Mouse (Mus musculus): ENCODE data around the gene Cyp26a1. TPM values are rescaled to one million over a fixed set of nuclear protein-coding genes. Genes with fewer than 3 reads are reported as not detected.

The Cyp26a1 gene
- polyA plus RNA-seq, 1 experiment from 2014 or later, result 1.7 TPM

DNA sequence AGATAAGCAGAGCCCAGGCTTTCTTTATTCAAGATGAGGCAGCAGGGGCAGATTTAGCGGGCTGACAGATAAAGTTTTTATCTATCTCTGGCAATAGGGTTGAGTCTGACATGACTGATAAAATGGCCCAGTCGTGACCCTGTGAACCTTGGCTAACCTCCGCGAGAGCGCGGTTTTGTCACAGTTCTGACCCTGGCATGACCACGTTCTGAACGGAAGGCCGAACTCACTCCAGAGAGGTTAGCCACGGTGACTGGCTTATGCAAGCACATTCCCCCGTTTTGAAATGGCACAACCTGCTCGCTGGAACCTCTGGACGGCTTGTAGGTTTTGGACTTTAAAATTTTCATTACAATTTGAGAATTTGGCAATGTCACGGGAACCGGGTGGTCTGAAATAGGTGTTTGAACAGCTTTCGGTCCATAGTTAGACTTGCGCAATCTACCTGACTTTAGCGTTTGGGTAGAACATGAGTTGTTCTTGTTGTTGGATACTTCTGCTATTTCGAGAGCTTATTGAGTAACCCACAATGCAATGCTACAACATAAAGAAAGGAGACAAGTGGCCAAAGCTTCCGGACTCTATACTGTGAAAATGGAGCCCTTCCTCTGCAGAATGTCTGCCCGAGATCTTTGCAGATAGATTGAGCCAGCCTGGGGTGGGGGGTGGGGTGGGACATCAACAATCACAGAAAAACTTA, 4.9 kb downstream of the Cyp26a1 start:
- ATAC-seq, result no peak
- Histone ChIP-seq H3K27me3 (replicated peaks) (peaks cover 54% of the 10 kb centered on the region), H3K9me3 (no peaks in the 10 kb centered on the region), H3K27ac (no peak overlapping the region), H3K36me3 (no peaks in the 10 kb centered on the region), H3K4me3 (replicated peaks) (no peak overlapping the region), H3K4me2 (replicated peaks) (no peak overlapping the region), H3K4me1 (replicated peaks) (peaks cover 16% of the 10 kb centered on the region), H3K9ac (no peak overlapping the region)
- WGBS, result 59% methylated on average over 21 of the region's 21 CpGs

DNA sequence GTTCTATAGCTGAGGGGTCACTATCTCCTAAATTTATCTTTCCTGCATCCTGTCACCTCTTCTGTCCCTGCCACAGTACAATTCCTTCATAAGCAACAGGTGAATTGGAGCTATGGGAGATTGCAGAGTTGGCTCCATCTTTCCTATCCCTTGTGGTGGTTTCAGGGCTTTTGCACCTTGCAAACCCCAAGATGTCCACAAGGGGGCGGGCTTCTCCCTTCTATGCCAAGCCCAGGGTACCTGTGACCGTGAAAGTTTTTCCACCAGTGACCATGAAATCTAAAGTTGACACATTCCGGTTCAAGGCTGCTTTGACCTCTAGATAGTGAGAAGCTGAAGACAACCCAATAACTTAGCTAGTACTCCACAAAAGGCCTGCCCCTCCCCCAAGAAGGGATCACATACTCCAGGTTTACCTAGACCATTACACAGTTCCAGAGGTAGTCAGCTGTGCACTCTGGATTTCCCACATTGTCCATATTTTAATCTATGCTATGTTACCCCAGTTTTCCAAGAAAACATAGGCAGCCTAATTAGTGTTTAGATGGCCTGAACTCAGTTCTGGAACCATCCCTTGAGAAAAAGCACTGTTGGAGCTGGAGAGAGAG, 6.4 kb downstream of the Cyp26a1 start:
- H3K4me3 ChIP-seq (replicated peaks), result no peak overlapping the region
- peaks cover 2% of the 10 kb centered on the region; the same call in 1 of the 2 replicates for H3K4me1 ChIP-seq (replicated peaks)
- H3K9me3 ChIP-seq, result no peaks in the 10 kb centered on the region
- no peak overlapping the region for H3K4me2 ChIP-seq (replicated peaks)
- 6% methylated on average over 3 of the region's 3 CpGs for WGBS
- H3K36me3 ChIP-seq, result no peaks in the 10 kb centered on the region
- ATAC-seq, result no peak
- peaks cover 39% of the 10 kb centered on the region for H3K27me3 ChIP-seq (replicated peaks)
- H3K9ac ChIP-seq, result no peak overlapping the region
- H3K27ac ChIP-seq, result no peak overlapping the region

DNA sequence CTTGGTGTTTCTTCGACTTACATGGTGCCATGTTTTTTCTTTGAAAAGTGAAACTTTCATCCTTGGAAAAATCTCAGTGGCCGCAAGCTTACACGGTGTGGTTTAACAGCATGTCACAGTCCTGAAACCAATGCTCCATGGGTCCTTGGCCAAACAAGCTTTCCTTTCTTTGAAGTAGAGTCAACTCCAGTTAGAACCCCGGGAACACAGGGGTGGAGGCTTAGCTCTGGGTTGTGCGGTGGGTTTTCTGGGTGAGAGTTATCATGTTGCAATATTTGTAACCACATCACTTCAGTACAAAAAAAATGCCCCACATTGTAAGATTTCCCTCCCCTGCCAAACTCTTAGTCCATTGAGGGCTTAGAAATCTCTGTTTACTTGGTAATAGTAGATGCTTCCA, 8.1 kb downstream of the Cyp26a1 start:
- no peak overlapping the region for H3K27ac ChIP-seq
- no peak overlapping the region for H3K9ac ChIP-seq
- peaks cover 22% of the 10 kb centered on the region for H3K27me3 ChIP-seq (replicated peaks)
- WGBS, result 86% methylated on average over 5 of the region's 5 CpGs
- no peaks in the 10 kb centered on the region for H3K36me3 ChIP-seq
- H3K4me3 ChIP-seq (replicated peaks), result no peak overlapping the region
- H3K4me1 ChIP-seq (replicated peaks), result no peaks in the 10 kb centered on the region
- no peak overlapping the region for H3K4me2 ChIP-seq (replicated peaks)
- ATAC-seq, result no peak
- no peaks in the 10 kb centered on the region for H3K9me3 ChIP-seq

DNA sequence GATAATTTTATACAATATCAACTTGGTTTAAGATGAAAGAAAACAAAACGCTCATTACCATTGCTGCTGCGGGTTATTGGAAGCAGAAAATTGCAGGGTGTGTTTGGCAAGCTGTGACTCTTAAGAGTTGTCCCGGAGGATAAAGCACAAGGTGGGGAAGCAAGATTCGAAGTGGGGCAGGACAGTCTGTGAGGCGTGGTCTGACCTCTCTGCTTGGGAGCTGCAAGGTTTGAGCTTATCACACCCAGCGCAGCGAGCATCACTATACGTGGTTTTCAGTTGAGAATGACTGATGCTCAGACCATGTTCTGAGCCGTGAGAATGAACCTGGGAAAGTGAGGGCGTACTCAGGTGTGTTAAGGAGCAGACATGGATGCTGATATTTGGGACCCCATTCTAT, 17.1 kb downstream of the Cyp26a1 start:
- Histone ChIP-seq H3K27me3 (replicated peaks) (no peaks in the 10 kb centered on the region), H3K4me3 (replicated peaks) (no peak overlapping the region), H3K9ac (no peak overlapping the region), H3K4me2 (replicated peaks) (no peak overlapping the region), H3K27ac (no peak overlapping the region), H3K9me3 (no peaks in the 10 kb centered on the region), H3K36me3 (no peaks in the 10 kb centered on the region), H3K4me1 (replicated peaks) (no peaks in the 10 kb centered on the region)
- 69% methylated on average over 10 of the region's 10 CpGs for WGBS
- ATAC-seq, result no peak

DNA sequence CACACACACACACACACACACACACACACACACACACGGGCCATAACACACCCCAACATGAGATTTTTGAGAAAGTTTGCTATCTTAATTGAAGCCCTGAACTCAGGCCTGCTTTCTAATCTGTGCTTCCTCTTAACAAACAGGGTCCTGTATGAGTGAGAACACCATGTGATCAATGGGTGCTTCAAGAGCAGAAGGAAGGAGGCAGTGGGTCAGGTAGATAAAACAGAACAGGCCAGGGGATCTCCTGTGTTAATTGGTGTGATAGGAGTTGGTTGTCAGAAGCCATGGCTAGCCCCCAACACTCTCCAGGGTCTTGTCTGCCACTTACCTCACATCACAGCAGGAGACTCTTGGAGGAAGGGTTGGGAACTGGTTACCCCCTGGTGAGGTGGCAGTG, 18.4 kb downstream of the Cyp26a1 start:
- no peak overlapping the region for H3K4me3 ChIP-seq (replicated peaks)
- no peak overlapping the region for H3K27ac ChIP-seq
- ATAC-seq, result no peak
- WGBS, result 71% methylated on average over 1 of the region's 1 CpGs
- H3K4me1 ChIP-seq (replicated peaks), result no peaks in the 10 kb centered on the region
- no peak overlapping the region for H3K4me2 ChIP-seq (replicated peaks)
- H3K36me3 ChIP-seq, result no peaks in the 10 kb centered on the region
- no peaks in the 10 kb centered on the region for H3K9me3 ChIP-seq
- H3K9ac ChIP-seq, result no peak overlapping the region
- no peaks in the 10 kb centered on the region for H3K27me3 ChIP-seq (replicated peaks)

DNA sequence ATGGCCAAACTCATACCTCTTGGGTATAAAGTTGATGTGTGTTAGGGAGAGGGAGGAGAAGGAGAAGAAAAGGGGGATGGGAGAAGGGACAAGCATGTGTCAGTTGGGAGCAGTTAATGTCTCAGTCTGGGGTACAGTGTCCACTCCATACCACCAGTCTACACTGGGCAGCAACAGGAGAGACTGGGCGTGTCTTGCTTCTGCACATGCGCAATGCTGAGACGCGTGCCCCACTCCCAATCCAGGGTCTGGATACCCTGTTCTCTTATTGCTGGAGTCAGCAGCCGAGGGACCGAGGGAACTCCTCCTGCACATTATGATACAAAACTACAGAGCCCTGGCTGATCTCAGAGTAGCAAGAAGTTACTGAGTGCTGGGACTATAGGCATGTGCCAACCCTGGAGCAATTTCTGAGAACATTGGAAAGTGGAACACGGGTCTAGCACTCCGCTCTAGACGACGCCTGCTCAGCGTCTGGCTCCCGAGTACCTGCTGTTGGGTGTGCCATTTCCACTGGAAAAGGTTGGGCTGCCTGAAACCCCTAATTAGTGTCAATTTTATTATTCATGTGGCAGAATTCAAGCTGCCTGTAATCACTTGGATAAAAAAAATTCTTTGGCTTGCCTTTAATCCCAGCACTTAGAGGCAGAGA, 19.1 kb downstream of the Cyp26a1 start:
- H3K9me3 ChIP-seq, result no peaks in the 10 kb centered on the region
- no peak overlapping the region for H3K9ac ChIP-seq
- H3K36me3 ChIP-seq, result no peaks in the 10 kb centered on the region
- no peak overlapping the region for H3K4me2 ChIP-seq (replicated peaks)
- no peak overlapping the region for H3K27ac ChIP-seq
- H3K4me1 ChIP-seq (replicated peaks), result no peaks in the 10 kb centered on the region
- H3K27me3 ChIP-seq (replicated peaks), result no peaks in the 10 kb centered on the region
- no peak overlapping the region for H3K4me3 ChIP-seq (replicated peaks)
- ATAC-seq, result no peak
- whole genome bisulfite sequencing, result 76% methylated on average over 12 of the region's 12 CpGs

DNA sequence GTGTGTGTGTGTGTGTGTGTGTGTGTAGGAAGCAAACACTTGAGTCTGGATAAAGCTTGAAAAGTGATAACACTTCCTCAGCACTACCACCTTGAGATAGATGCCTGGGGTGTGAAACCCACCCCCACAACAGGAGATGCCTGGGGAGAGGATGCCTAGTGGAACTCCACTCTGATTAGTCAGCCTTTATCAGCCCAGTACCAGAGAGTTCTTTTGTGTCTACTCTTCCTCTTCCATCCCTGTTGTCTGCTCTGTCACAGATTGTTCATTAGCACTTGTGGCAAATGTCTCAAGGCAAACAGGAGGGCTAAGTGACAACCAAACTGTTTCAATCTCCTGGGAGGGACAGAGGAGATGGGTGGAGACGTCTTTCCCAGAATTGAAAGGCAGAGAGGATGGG, 21.6 kb downstream of the Cyp26a1 start:
- H3K4me1 ChIP-seq (replicated peaks), result no peaks in the 10 kb centered on the region
- H3K4me3 ChIP-seq (replicated peaks), result no peak overlapping the region
- no peak overlapping the region for H3K27ac ChIP-seq
- no peaks in the 10 kb centered on the region for H3K36me3 ChIP-seq
- H3K27me3 ChIP-seq (replicated peaks), result no peaks in the 10 kb centered on the region
- no peak overlapping the region for H3K9ac ChIP-seq
- H3K4me2 ChIP-seq (replicated peaks), result no peak overlapping the region
- no peaks in the 10 kb centered on the region for H3K9me3 ChIP-seq
- 29% methylated on average over 1 of the region's 1 CpGs for WGBS
- ATAC-seq, result no peak

DNA sequence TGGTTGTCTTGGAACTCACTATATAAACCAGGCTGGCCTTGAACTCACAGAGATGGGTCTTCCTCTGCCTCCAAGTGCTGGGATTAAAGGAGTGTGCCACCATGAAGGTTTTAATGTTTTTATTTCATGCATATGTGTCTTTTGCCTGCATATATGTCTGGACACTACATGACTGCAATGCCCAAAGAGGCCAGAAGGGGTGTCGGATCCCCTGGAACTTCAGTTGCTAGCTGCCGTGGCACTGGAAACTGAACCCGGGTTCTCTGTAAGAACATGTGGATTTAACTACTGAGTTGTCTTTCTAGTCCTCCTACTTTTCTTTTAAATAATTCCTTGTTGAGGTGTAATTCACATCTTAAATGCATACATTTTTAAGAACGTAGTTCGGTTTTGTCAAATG, 27.0 kb downstream of the Cyp26a1 start:
- Histone ChIP-seq H3K9ac (no peak overlapping the region), H3K4me3 (replicated peaks) (no peak overlapping the region), H3K4me1 (replicated peaks) (no peaks in the 10 kb centered on the region), H3K9me3 (no peaks in the 10 kb centered on the region), H3K27me3 (replicated peaks) (no peaks in the 10 kb centered on the region), H3K4me2 (replicated peaks) (no peak overlapping the region), H3K27ac (no peak overlapping the region), H3K36me3 (no peaks in the 10 kb centered on the region)
- no peak for ATAC-seq
- 93% methylated on average over 5 of the region's 5 CpGs for WGBS

DNA sequence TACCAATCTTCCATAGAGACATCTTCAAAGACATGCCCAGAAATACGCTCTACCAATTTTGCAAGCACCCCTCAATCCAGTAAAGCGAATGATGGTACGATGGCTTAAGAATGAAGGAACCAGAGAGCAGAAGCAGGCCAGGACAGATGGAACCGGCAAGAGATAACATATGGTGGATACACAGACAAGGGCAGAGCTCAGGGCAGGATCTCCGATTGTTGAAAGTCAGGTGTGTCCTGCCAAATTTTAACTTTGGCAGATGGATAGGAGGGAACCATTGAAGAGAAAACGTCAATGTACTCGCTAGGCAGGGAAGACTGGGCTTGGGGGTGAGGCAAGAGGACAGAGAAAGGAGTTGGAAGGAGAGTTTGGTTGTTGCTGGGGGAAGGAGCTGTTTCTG, 29.0 kb downstream of the Cyp26a1 start:
- H3K27ac ChIP-seq, result no peak overlapping the region
- no peak overlapping the region for H3K9ac ChIP-seq
- no peak overlapping the region for H3K4me2 ChIP-seq (replicated peaks)
- no peak overlapping the region for H3K4me3 ChIP-seq (replicated peaks)
- ATAC-seq, result no peak
- 90% methylated on average over 7 of the region's 7 CpGs for WGBS
- no peaks in the 10 kb centered on the region for H3K4me1 ChIP-seq (replicated peaks)
- H3K36me3 ChIP-seq, result no peaks in the 10 kb centered on the region
- no peaks in the 10 kb centered on the region for H3K27me3 ChIP-seq (replicated peaks)
- no peaks in the 10 kb centered on the region for H3K9me3 ChIP-seq

DNA sequence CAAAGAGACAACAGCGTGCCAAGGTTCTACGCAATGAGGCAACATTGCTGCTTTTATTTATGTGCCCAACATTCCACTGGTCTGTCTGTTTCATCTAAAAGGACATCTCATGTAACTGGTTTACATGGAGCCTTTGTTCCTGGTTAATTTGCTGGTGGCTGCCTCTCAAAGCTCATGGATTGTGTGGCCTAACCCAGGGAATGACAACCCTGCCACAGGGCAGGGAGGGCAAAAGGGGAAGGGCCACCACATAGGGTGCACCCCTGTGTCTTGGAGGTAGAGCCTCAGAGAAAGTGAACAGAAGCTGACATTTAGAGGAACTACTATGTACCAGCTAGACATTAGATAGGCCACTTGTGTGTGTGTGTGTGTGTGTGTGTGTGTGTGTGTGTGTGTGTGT, 29.8 kb downstream of the Cyp26a1 start:
- H3K36me3 ChIP-seq, result no peaks in the 10 kb centered on the region
- no peak overlapping the region for H3K9ac ChIP-seq
- H3K4me2 ChIP-seq (replicated peaks), result no peak overlapping the region
- H3K27me3 ChIP-seq (replicated peaks), result no peaks in the 10 kb centered on the region
- no peak overlapping the region for H3K27ac ChIP-seq
- WGBS, result 87% methylated on average over 2 of the region's 2 CpGs
- no peaks in the 10 kb centered on the region for H3K4me1 ChIP-seq (replicated peaks)
- H3K4me3 ChIP-seq (replicated peaks), result no peak overlapping the region
- no peak for ATAC-seq
- H3K9me3 ChIP-seq, result no peaks in the 10 kb centered on the region

DNA sequence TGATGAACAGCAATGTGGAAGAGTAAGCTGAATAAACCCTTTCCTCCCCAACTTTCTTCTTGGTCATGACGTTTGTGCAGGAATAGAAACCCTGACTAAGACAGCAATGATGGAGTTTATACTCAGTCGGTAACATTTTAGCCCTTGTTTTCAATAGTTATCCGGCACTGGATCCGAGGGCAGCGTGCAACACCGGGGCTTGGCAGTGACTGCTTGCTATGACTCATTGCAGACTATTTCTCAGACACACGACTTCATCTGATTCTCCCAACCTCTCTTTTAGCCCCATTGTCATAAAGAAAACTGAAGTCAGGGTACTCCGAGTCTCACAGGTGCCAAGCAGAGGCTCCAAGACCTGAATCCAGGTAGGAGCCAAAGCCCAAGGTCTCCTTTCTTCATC, 37.8 kb downstream of the Cyp26a1 start:
- no peak for ATAC-seq
- no peaks in the 10 kb centered on the region for H3K36me3 ChIP-seq
- no peak overlapping the region for H3K4me3 ChIP-seq (replicated peaks)
- no peak overlapping the region for H3K27ac ChIP-seq
- H3K27me3 ChIP-seq (replicated peaks), result no peaks in the 10 kb centered on the region
- no peaks in the 10 kb centered on the region for H3K4me1 ChIP-seq (replicated peaks)
- H3K4me2 ChIP-seq (replicated peaks), result no peak overlapping the region
- no peak overlapping the region for H3K9ac ChIP-seq
- WGBS, result 84% methylated on average over 8 of the region's 8 CpGs
- H3K9me3 ChIP-seq, result no peaks in the 10 kb centered on the region

DNA sequence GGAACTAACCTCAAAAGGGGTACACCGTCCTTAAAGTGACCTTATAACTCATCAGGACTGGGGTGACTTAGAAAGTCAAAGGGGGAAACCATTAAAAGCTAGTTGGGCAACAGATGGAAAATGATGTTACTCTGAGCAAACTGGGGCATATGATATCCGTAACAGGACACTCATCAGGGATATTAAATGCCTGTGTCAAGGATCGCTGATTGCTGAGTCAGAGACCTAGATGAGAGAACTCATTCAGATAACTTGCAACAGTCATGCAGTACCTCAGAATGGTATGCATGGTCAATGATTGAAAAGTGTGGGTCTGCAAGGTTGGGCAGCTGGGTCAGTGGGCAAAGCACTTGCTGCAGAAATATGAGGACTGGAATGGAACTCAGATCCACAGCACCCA, 41.0 kb downstream of the Cyp26a1 start:
- Histone ChIP-seq H3K36me3 (no peaks in the 10 kb centered on the region), H3K27me3 (replicated peaks) (no peaks in the 10 kb centered on the region), H3K4me3 (replicated peaks) (no peak overlapping the region), H3K9me3 (no peaks in the 10 kb centered on the region), H3K27ac (no peak overlapping the region), H3K4me2 (replicated peaks) (no peak overlapping the region), H3K4me1 (replicated peaks) (no peaks in the 10 kb centered on the region), H3K9ac (no peak overlapping the region)
- no peak for ATAC-seq
- WGBS, result 87% methylated on average over 3 of the region's 3 CpGs

DNA sequence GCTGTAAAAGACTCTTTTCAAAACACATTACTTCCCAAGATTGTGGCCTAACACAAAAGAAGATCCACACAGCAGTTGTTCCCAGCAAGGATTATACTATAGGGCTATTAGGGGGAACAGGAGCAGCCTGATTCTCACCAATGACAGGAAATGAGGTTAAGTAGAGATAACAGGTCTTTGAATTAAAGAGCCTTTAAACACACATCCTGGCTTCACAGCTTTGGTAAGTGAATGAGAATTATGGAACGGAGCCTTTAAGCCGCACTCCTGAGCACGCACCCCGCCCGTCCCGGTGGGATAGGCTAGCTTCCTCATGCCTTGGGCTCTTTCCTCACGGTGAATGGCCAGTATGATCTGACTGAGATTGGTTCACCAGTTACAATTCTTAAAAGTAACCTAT, 42.4 kb downstream of the Cyp26a1 start:
- Histone ChIP-seq H3K9me3 (no peaks in the 10 kb centered on the region), H3K27me3 (replicated peaks) (no peaks in the 10 kb centered on the region), H3K9ac (no peak overlapping the region), H3K4me1 (replicated peaks) (no peaks in the 10 kb centered on the region), H3K4me3 (replicated peaks) (no peak overlapping the region), H3K27ac (no peak overlapping the region), H3K4me2 (replicated peaks) (no peak overlapping the region), H3K36me3 (no peaks in the 10 kb centered on the region)
- WGBS, result 50% methylated on average over 7 of the region's 7 CpGs
- ATAC-seq, result no peak
